Mouse (Mus musculus) bone marrow, adult 2 months (tissue): ENCODE measurements around the gene Spef1. TPM values are rescaled to one million over a fixed set of nuclear protein-coding genes. Genes with fewer than 3 reads are reported as not detected.

ENCODE experiments used
- H3K27ac ChIP-seq: fragments of 200-500 bp; 2 replicates; pipeline ENCODE4 v1.5.1; 2012; ENCODE audit warnings: low read depth, mild to moderate bottlenecking, control low read depth, inconsistent platforms, low read length; ENCODE audit not compliant: control insufficient read depth, poor library complexity, insufficient read depth
- H3K4me1 ChIP-seq: fragments of 200-500 bp; 2 replicates; pipeline ENCODE4 v1.6.1; 2011; ENCODE audit warnings: low read length; ENCODE audit not compliant: control insufficient read depth, insufficient read depth
- H3K4me3 ChIP-seq: fragments of 200-500 bp; replicated peaks from 2 replicates; pipeline ENCODE3; 2011; ENCODE audit warnings: mild to moderate bottlenecking, low read depth, low read length, control low read depth; ENCODE audit not compliant: control insufficient read depth
- CTCF ChIP-seq: fragments of 200-500 bp; IDR thresholded peaks from 2 replicates; pipeline ENCODE4 v1.5.1; 2011; ENCODE audit warnings: low read length, control low read depth; ENCODE audit not compliant: control insufficient read depth, insufficient read depth
- POLR2A ChIP-seq: fragments of 200-500 bp; IDR thresholded peaks from 2 replicates; pipeline ENCODE4 v1.6.1; 2011; ENCODE audit warnings: low read depth, mild to moderate bottlenecking, control low read depth, low read length, borderline replicate concordance; ENCODE audit not compliant: control insufficient read depth
- WGBS: fragments of 180-500 bp; shearing (Covaris S2); methylation state at CpG from one replicate; pipeline ENCODE4 v1.1.7; 2018; 5-methylcytosine and 5-hydroxymethylcytosine counted together
- polyA plus RNA-seq: library from polyadenylated mRNA; stranded (reverse); fragments of >200 nt; gene quantifications from 2 replicates; pipeline ENCODE4 v1.2.4, GENCODE M21; 2011; ENCODE audit warnings: low replicate concordance; ENCODE audit not compliant: missing spikeins, insufficient read depth, insufficient read length

Gene Spef1
- polyA plus RNA-seq, 1 experiment: 12.5 TPM

- H3K4me1 ChIP-seq: peaks cover 9% of the 10 kb centered on the region
- H3K4me3 ChIP-seq: peak overlapping the region; percentile 81
- H3K27ac ChIP-seq: peak overlapping the region; percentile 94
- peak; percentile 75 for TF ChIP-seq CTCF
- peak; percentile 60 for TF ChIP-seq POLR2A
- WGBS: under 1% methylated on average over 50 of the region's 50 CpGs
Observed at GRCm38 (mm10) chr2:131209969-131210792, 23.1 kb upstream of the Spef1 start.

DNA sequence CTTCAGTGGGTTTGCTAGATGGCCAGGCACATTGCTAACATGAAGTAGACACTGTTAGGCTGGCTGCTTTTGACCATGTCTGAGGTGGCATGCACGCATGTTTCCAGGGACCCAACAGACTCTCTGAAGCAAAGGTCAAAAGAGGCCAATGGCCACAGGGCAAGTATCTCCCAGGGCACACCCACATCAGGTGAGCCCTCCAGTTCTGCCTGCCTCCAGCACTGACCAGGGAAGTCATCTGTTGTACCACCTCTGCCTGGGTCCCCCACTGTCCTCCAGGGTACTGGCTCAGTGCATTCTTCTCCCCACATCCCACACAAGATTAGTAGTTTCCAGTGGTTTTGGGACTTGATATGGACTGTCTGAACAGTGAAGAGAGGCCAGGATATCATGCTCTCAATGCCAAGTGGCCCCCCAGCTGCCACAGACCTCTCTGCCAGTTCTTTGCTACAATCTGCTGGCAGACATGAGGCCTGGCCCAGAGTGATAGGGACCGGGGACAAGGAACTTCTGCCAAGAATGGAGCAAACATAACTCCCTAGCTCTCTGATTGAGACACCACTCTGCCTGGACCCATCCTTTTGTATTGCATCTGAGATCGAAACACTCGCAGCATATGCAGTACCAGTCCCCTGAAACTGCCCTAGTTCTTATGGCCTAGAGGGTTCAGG lies 22.2 kb upstream of the Spef1 start:
- H3K4me1 ChIP-seq: peaks cover 11% of the 10 kb centered on the region
- 50% methylated on average over 4 of the region's 4 CpGs for WGBS
- peak overlapping the region; percentile 94 for H3K27ac ChIP-seq
- no peak overlapping the region for H3K4me3 ChIP-seq
- TF ChIP-seq CTCF (no peak), POLR2A (no peak)

DNA sequence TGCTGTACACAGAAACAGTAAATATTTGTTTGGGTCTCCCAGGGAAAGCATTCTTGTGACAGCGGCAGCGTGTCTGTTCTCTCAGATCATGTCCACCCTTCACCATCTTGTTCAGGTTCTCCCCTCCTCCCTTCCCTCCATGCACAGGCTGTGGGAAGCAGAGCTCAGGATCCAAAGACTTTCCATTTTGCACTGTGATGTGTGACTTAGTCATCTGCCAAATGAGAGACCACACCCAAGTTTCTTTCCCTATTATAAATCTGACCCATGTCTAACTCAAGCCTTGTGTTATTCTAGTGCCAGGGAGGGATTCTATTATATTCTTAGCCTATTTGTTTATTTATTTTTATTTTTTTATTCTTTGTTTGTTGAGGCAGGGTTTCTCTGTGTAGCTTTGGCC lies 21.3 kb upstream of the Spef1 start:
- Histone ChIP-seq H3K4me1 (peaks cover 11% of the 10 kb centered on the region), H3K4me3 (no peak overlapping the region), H3K27ac (no peak overlapping the region)
- whole genome bisulfite sequencing: 97% methylated on average over 2 of the region's 2 CpGs
- TF ChIP-seq CTCF (no peak), POLR2A (no peak)

DNA sequence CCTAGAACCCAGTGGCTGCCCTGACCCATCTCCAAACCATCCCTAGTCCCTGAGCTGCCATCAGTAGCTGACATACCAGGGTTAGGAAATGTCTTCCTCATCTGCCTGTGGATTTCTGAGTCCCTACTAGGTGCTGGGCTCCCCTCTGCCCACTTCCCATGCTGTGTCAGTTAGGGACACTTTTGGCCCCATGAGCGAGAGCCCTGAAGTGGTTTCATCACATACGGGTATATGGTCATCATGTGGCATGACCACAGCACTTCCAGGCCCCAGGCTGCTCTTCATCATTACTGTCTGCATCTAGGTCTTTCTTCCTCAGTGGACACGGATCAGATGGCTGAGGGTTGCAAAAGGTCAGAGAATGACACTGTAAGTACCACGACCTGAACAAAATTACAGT lies 19.7 kb upstream of the Spef1 start, which contains the start of gene Ap5s1:
Gene Ap5s1, plus strand, starts transcription at position 301 of the 400 bp plus-strand sequence.
- peak within 1 kb of the TSS; percentile 12; the same call in 1 of the 2 replicates for H3K27ac ChIP-seq
- TF ChIP-seq POLR2A (no peak), CTCF (no peak)
- 62% methylated on average over 4 of the region's 4 CpGs for WGBS
- peaks cover 9% of the 10 kb centered on the region for H3K4me1 ChIP-seq
- H3K4me3 ChIP-seq: no peak within 1 kb of the TSS

GRCm38 (mm10) chr2:131205521-131206182 lies 18.6 kb upstream of the Spef1 start:
- Histone ChIP-seq H3K27ac (peak overlapping the region; percentile 69), H3K4me3 (no peak overlapping the region), H3K4me1 (peaks cover 6% of the 10 kb centered on the region)
- TF ChIP-seq CTCF: no peak
- 51% methylated on average over 8 of the region's 8 CpGs for WGBS

DNA sequence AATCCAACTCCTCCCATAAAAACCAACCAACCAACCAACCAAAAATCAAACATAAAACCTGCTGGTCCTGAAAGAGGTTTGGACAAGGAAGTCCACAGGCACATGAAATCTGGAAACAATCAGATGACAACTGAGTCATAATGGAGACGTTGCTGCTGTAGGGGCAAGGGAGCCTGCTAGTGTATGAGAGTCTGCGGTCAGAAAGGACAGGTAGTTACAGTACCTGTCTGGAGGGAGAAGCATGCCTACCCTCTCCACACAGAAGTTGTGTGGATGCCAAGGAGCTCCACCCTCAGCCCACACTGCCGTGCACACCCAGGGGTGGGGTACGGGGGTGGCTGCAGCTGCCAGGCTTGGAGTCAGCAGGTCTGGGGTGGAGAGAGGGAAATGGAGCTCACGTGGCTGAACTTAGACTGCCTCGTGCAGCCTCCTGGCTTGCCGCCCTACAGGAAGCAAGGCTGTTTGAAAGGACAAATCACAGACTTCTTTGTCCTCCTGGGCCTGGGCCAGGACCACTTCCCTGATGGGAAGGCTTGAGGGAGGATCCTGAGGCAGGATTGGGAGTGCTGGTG lies 17.4 kb upstream of the Spef1 start:
- Histone ChIP-seq H3K4me1 (peaks cover 6% of the 10 kb centered on the region), H3K4me3 (peak overlapping the region; percentile 0), H3K27ac (peak overlapping the region; percentile 50)
- 9% methylated on average over 7 of the region's 7 CpGs for WGBS
- TF ChIP-seq CTCF (no peak), POLR2A (no peak; the same call in 1 of the 2 replicates)

GRCm38 (mm10) chr2:131203816-131204409 lies 16.8 kb upstream of the Spef1 start:
- H3K4me3 ChIP-seq: no peak overlapping the region
- WGBS: 64% methylated on average over 6 of the region's 6 CpGs
- no peak for TF ChIP-seq POLR2A
- TF ChIP-seq CTCF: no peak
- no peak overlapping the region for H3K27ac ChIP-seq
- H3K4me1 ChIP-seq: peaks cover 6% of the 10 kb centered on the region
